8 mouse cellular contexts compared by ENCODE assay signal in the genomic region with DNA sequence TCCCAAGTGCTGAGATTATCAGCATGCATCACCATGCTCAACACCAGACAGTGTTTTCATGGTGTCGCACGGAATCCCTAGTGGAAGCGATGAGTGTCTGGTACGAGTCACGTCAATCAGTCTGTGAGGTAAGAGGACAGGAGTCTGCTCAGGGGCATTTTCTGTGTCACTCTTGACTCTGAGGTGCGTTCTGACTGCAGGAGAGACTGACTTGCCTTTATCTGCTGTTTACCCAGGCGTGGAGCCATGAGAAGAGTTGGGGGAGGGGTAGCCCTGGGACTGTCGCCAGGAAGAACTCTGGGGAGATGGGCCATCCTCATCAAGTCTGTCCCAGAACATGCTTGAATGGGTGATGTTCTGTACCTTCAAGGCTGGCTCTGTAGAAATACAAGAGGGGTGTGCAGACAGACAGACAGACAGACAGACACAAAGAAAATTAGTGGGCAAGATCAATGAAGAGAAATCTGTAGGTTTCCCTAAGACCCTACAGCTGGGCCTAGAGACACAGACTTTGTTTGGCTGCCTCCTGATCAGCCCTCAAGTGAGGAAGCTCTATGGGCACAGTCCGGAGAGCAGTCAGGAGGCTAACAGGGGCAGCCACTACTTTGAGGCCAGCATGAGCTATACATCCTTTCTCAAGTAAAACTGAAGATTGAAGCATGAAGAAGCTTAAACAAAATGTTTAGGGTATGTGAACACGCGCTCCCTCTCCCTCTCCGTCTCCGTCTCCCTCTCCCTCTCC.
DNase-seq lines count a peak whose midpoint lies in the region; ATAC-seq and TF ChIP-seq lines count a peak whose summit lies in the region.
"Had no signal": no experiment of that assay in that cellular context is flagged by ENCODE, and none has a peak within 500 bp of the region (broad histone marks: within the 10 kb centered on the region; RNA-seq: fewer than 3 reads in every experiment).

No protein-coding gene starts in this region.

- no peaks in the 10 kb centered on the region for H3K79me2 ChIP-seq in myocyte (ENCODE audit: control insufficient read depth, insufficient read depth)

- ATAC-seq in heart, embryonic 15.5 days (replicated peaks; ENCODE audit: insufficient number of reproducible peaks, insufficient read depth, low FRiP score, low read depth): peak; percentile 55; the same call in 1 of the 2 replicates
- peak; percentile 54; the same call in 1 of the 2 replicates for ATAC-seq in hindbrain, embryonic 16.5 days

- 0 out of 2 replicates have a peak, but pooled peaks cover 2% of the 10 kb centered on the region for H3K9me3 ChIP-seq in heart, embryonic 15.5 days (replicated peaks)
- no peaks in the 10 kb centered on the region for H3K9me3 ChIP-seq in hindbrain, embryonic 16.5 days (ENCODE audit: control insufficient read depth, low read length)

- DNase-seq in lung, postnatal 10 days: peak; percentile 37
- no peak for DNase-seq in lung, postnatal 36 days
- DNase-seq in right cerebral cortex, postnatal 10 days (ENCODE audit: low spot score in 2 of 2): no peak
- no peak for DNase-seq in gastrocnemius, adult 2 months
- DNase-seq: thymus, adult 18-20 months had no signal

- H3ac ChIP-seq in myocyte (ENCODE audit: control insufficient read depth, insufficient read length): no peak overlapping the region

- peak overlapping the region; percentile 16; the same call in 1 of the 2 replicates for H3K27ac ChIP-seq in heart, embryonic 15.5 days
- H3K27ac ChIP-seq in hindbrain, embryonic 16.5 days (ENCODE audit: low read depth, low read length): peak overlapping the region; percentile 8; the same call in 1 of the 2 replicates
- no peak overlapping the region for H3K27ac ChIP-seq in gastrocnemius, adult 2 months

- H3K4me1 ChIP-seq in heart, embryonic 15.5 days (replicated peaks): peaks cover 13% of the 10 kb centered on the region
- H3K4me1 ChIP-seq in hindbrain, embryonic 16.5 days (ENCODE audit: control insufficient read depth, insufficient read depth, low read depth, low read length): peaks cover 14% of the 10 kb centered on the region

- 31% methylated on average over 13 of the region's 13 CpGs for WGBS in heart, embryonic 15.5 days
- WGBS in hindbrain, embryonic 16.5 days: 41% methylated on average over 13 of the region's 13 CpGs

- no peaks in the 10 kb centered on the region for H3K27me3 ChIP-seq in heart, embryonic 15.5 days
- no peaks in the 10 kb centered on the region for H3K27me3 ChIP-seq in hindbrain, embryonic 16.5 days (replicated peaks; ENCODE audit: control insufficient read depth, insufficient read depth, low read length)
- no peaks in the 10 kb centered on the region for H3K27me3 ChIP-seq in myocyte (ENCODE audit: control insufficient read depth, insufficient read depth, insufficient read length)

- H3K4me2 ChIP-seq in heart, embryonic 15.5 days: no peak overlapping the region
- H3K4me2 ChIP-seq in hindbrain, embryonic 16.5 days (ENCODE audit: low read length): no peak overlapping the region
- peak overlapping the region; percentile 47 for H3K4me2 ChIP-seq in myocyte (ENCODE audit: low read depth)

- TF ChIP-seq CTCF in gastrocnemius, adult 2 months (IDR thresholded peaks at IDR 0.05): no peak

- 0 out of 2 replicates have a peak, but pooled peaks cover 3% of the 10 kb centered on the region for H3K36me3 ChIP-seq in heart, embryonic 15.5 days
- no peaks in the 10 kb centered on the region for H3K36me3 ChIP-seq in hindbrain, embryonic 16.5 days (ENCODE audit: control insufficient read depth, insufficient read depth, low read length)
- peaks cover 33% of the 10 kb centered on the region for H3K36me3 ChIP-seq in myocyte (ENCODE audit: control insufficient read depth, insufficient read depth)

- intact Hi-C loops in gastrocnemius, adult 2 months (cut with DNase I): no loop called here

- no peak for TF ChIP-seq POLR2A in myocyte (IDR thresholded peaks at IDR 0.05; ENCODE audit: insufficient read length, low read depth)

- H3K9ac ChIP-seq in heart, embryonic 15.5 days: no peak overlapping the region
- H3K9ac ChIP-seq in hindbrain, embryonic 16.5 days (ENCODE audit: low read depth, low read length): no peak overlapping the region

- H3K4me3 ChIP-seq in heart, embryonic 15.5 days: no peak overlapping the region
- H3K4me3 ChIP-seq in hindbrain, embryonic 16.5 days (ENCODE audit: low read length): no peak overlapping the region
- no peak overlapping the region for H3K4me3 ChIP-seq in myocyte
- no peak overlapping the region for H3K4me3 ChIP-seq in gastrocnemius, adult 2 months

TF ChIP-seq in myocyte, 11 proteins besides CTCF, POLR2A, EP300 and RAD21:
- no peak for TF ChIP-seq MYOG (IDR thresholded peaks at IDR 0.05; ENCODE audit: control insufficient read depth in 1 of 3, insufficient read depth in 1 of 3, insufficient read length in 2 of 3, low read depth in 2 of 3)
- no peak for TF ChIP-seq USF1 (IDR thresholded peaks at IDR 0.05; ENCODE audit: low read depth)
- no peak for TF ChIP-seq MAX (IDR thresholded peaks at IDR 0.05; ENCODE audit: low read depth)
- no peak for TF ChIP-seq SRF (IDR thresholded peaks at IDR 0.05; ENCODE audit: control insufficient read depth, insufficient read length, low read depth)
- TF ChIP-seq E2F4 (IDR thresholded peaks at IDR 0.05; ENCODE audit: insufficient read depth): no peak
- TF ChIP-seq REST (IDR thresholded peaks at IDR 0.05; ENCODE audit: insufficient read depth, insufficient read length): no peak
- no peak for TF ChIP-seq POLR2AphosphoS2 (IDR thresholded peaks at IDR 0.05; ENCODE audit: insufficient read length, low read depth)
